Mouse (Mus musculus): ENCODE results near the gene Sfmbt2. TPM values are rescaled to one million over a fixed set of nuclear protein-coding genes. Genes with fewer than 3 reads are reported as not detected.

The Sfmbt2 gene
- polyA plus RNA-seq, 1 experiment from 2014 or later: 0.25 TPM

- peaks cover 90% of the 10 kb centered on the region for H3K27me3 ChIP-seq
- H3K4me1 ChIP-seq (replicated peaks): peaks cover 18% of the 10 kb centered on the region
- 1% methylated on average over 31 of the region's 31 CpGs for WGBS (ENCODE audit: insufficient replicate concordance)
- H3K9ac ChIP-seq: no peak overlapping the region
- ATAC-seq (ENCODE audit: insufficient read depth): no peak
- H3K27ac ChIP-seq (replicated peaks): no peak overlapping the region
- no peaks in the 10 kb centered on the region for H3K36me3 ChIP-seq (replicated peaks)
- peak overlapping the region; percentile 56 for H3K4me3 ChIP-seq (replicated peaks)
- peak overlapping the region; percentile 72 for H3K4me2 ChIP-seq
- H3K9me3 ChIP-seq (replicated peaks): no peaks in the 10 kb centered on the region
Measured at GRCm38 (mm10) chr2:10372321-10372723, 2.0 kb downstream of the Sfmbt2 start.

GRCm38 (mm10) chr2:10372776-10373507, 2.6 kb downstream of the Sfmbt2 start:
- Histone ChIP-seq H3K4me2 (peak overlapping the region; percentile 72), H3K27ac (replicated peaks) (no peak overlapping the region), H3K4me3 (replicated peaks) (peak overlapping the region; percentile 56), H3K36me3 (replicated peaks) (no peaks in the 10 kb centered on the region), H3K27me3 (peaks cover 86% of the 10 kb centered on the region), H3K9me3 (replicated peaks) (no peaks in the 10 kb centered on the region), H3K4me1 (replicated peaks) (peaks cover 18% of the 10 kb centered on the region), H3K9ac (no peak overlapping the region)
- WGBS (ENCODE audit: insufficient replicate concordance): under 1% methylated on average over 35 of the region's 35 CpGs
- ATAC-seq (ENCODE audit: insufficient read depth): no peak

GRCm38 (mm10) chr2:10373508-10374206, 3.3 kb downstream of the Sfmbt2 start:
- no peak for ATAC-seq (ENCODE audit: insufficient read depth)
- no peaks in the 10 kb centered on the region for H3K9me3 ChIP-seq (replicated peaks)
- peaks cover 79% of the 10 kb centered on the region for H3K27me3 ChIP-seq
- no peak overlapping the region for H3K9ac ChIP-seq
- WGBS (ENCODE audit: insufficient replicate concordance): under 1% methylated on average over 30 of the region's 30 CpGs
- no peaks in the 10 kb centered on the region for H3K36me3 ChIP-seq (replicated peaks)
- no peak overlapping the region for H3K27ac ChIP-seq (replicated peaks)
- H3K4me3 ChIP-seq (replicated peaks): peak overlapping the region; percentile 56
- peaks cover 18% of the 10 kb centered on the region for H3K4me1 ChIP-seq (replicated peaks)
- peak overlapping the region; percentile 72 for H3K4me2 ChIP-seq

- no peak for ATAC-seq (ENCODE audit: insufficient read depth)
- no peak overlapping the region for H3K27ac ChIP-seq (replicated peaks)
- H3K36me3 ChIP-seq (replicated peaks): no peaks in the 10 kb centered on the region
- peaks cover 74% of the 10 kb centered on the region for H3K27me3 ChIP-seq
- WGBS (ENCODE audit: insufficient replicate concordance): 1% methylated on average over 34 of the region's 34 CpGs
- no peak overlapping the region for H3K9ac ChIP-seq
- H3K9me3 ChIP-seq (replicated peaks): no peaks in the 10 kb centered on the region
- peak overlapping the region; percentile 56 for H3K4me3 ChIP-seq (replicated peaks)
- peaks cover 18% of the 10 kb centered on the region for H3K4me1 ChIP-seq (replicated peaks)
- H3K4me2 ChIP-seq: peak overlapping the region; percentile 72
Measured at GRCm38 (mm10) chr2:10374207-10375023, 4.1 kb downstream of the Sfmbt2 start.

- Histone ChIP-seq H3K9me3 (replicated peaks) (no peaks in the 10 kb centered on the region), H3K4me3 (replicated peaks) (peak overlapping the region; percentile 56), H3K4me2 (peak overlapping the region; percentile 72), H3K4me1 (replicated peaks) (peaks cover 18% of the 10 kb centered on the region), H3K27ac (replicated peaks) (no peak overlapping the region), H3K36me3 (replicated peaks) (no peaks in the 10 kb centered on the region), H3K27me3 (peaks cover 68% of the 10 kb centered on the region), H3K9ac (no peak overlapping the region)
- under 1% methylated on average over 22 of the region's 22 CpGs for WGBS (ENCODE audit: insufficient replicate concordance)
- ATAC-seq (ENCODE audit: insufficient read depth): no peak
Measured at GRCm38 (mm10) chr2:10375024-10375372, 4.7 kb downstream of the Sfmbt2 start.

GRCm38 (mm10) chr2:10389988-10390387, 19.7 kb downstream of the Sfmbt2 start:
- H3K4me2 ChIP-seq: no peak overlapping the region
- no peak overlapping the region for H3K9ac ChIP-seq
- no peaks in the 10 kb centered on the region for H3K27me3 ChIP-seq
- no peaks in the 10 kb centered on the region for H3K4me1 ChIP-seq (replicated peaks)
- H3K27ac ChIP-seq (replicated peaks): no peak overlapping the region
- H3K9me3 ChIP-seq (replicated peaks): no peaks in the 10 kb centered on the region
- no peak for ATAC-seq (ENCODE audit: insufficient read depth)
- 14% methylated on average over 4 of the region's 4 CpGs for WGBS (ENCODE audit: insufficient replicate concordance)
- H3K36me3 ChIP-seq (replicated peaks): no peaks in the 10 kb centered on the region
- H3K4me3 ChIP-seq (replicated peaks): no peak overlapping the region

GRCm38 (mm10) chr2:10390791-10391190, 20.5 kb downstream of the Sfmbt2 start:
- no peaks in the 10 kb centered on the region for H3K27me3 ChIP-seq
- H3K9ac ChIP-seq: no peak overlapping the region
- no peak overlapping the region for H3K4me3 ChIP-seq (replicated peaks)
- ATAC-seq (ENCODE audit: insufficient read depth): no peak
- no peaks in the 10 kb centered on the region for H3K4me1 ChIP-seq (replicated peaks)
- 53% methylated on average over 7 of the region's 7 CpGs for WGBS (ENCODE audit: insufficient replicate concordance)
- no peak overlapping the region for H3K4me2 ChIP-seq
- H3K36me3 ChIP-seq (replicated peaks): no peaks in the 10 kb centered on the region
- no peaks in the 10 kb centered on the region for H3K9me3 ChIP-seq (replicated peaks)
- no peak overlapping the region for H3K27ac ChIP-seq (replicated peaks)

GRCm38 (mm10) chr2:10395143-10395542, 24.8 kb downstream of the Sfmbt2 start:
- H3K36me3 ChIP-seq (replicated peaks): no peaks in the 10 kb centered on the region
- no peaks in the 10 kb centered on the region for H3K4me1 ChIP-seq (replicated peaks)
- no peaks in the 10 kb centered on the region for H3K9me3 ChIP-seq (replicated peaks)
- no peak overlapping the region for H3K4me3 ChIP-seq (replicated peaks)
- no peak overlapping the region for H3K4me2 ChIP-seq
- no peak for ATAC-seq (ENCODE audit: insufficient read depth)
- H3K9ac ChIP-seq: no peak overlapping the region
- no peak overlapping the region for H3K27ac ChIP-seq (replicated peaks)
- WGBS (ENCODE audit: insufficient replicate concordance): 79% methylated on average over 11 of the region's 11 CpGs
- no peaks in the 10 kb centered on the region for H3K27me3 ChIP-seq

- no peak overlapping the region for H3K27ac ChIP-seq (replicated peaks)
- H3K4me3 ChIP-seq (replicated peaks): no peak overlapping the region
- H3K9me3 ChIP-seq (replicated peaks): no peaks in the 10 kb centered on the region
- WGBS (ENCODE audit: insufficient replicate concordance): 55% methylated on average over 9 of the region's 9 CpGs
- no peak for ATAC-seq (ENCODE audit: insufficient read depth)
- H3K27me3 ChIP-seq: no peaks in the 10 kb centered on the region
- H3K36me3 ChIP-seq (replicated peaks): no peaks in the 10 kb centered on the region
- H3K4me2 ChIP-seq: no peak overlapping the region
- H3K4me1 ChIP-seq (replicated peaks): no peaks in the 10 kb centered on the region
- H3K9ac ChIP-seq: no peak overlapping the region
Measured at GRCm38 (mm10) chr2:10397790-10398189, 27.5 kb downstream of the Sfmbt2 start.

- ATAC-seq (ENCODE audit: insufficient read depth): no peak
- H3K4me3 ChIP-seq (replicated peaks): no peak overlapping the region
- H3K36me3 ChIP-seq (replicated peaks): no peaks in the 10 kb centered on the region
- no peak overlapping the region for H3K4me2 ChIP-seq
- no peak overlapping the region for H3K27ac ChIP-seq (replicated peaks)
- WGBS (ENCODE audit: insufficient replicate concordance): 79% methylated on average over 2 of the region's 2 CpGs
- H3K27me3 ChIP-seq: no peaks in the 10 kb centered on the region
- no peak overlapping the region for H3K9ac ChIP-seq
- no peaks in the 10 kb centered on the region for H3K4me1 ChIP-seq (replicated peaks)
- H3K9me3 ChIP-seq (replicated peaks): no peaks in the 10 kb centered on the region
Measured at GRCm38 (mm10) chr2:10406151-10406550, 35.8 kb downstream of the Sfmbt2 start.

- Histone ChIP-seq H3K27me3 (no peaks in the 10 kb centered on the region), H3K4me1 (replicated peaks) (no peaks in the 10 kb centered on the region), H3K36me3 (replicated peaks) (no peaks in the 10 kb centered on the region), H3K4me3 (replicated peaks) (no peak overlapping the region), H3K9me3 (replicated peaks) (no peaks in the 10 kb centered on the region), H3K27ac (replicated peaks) (no peak overlapping the region), H3K4me2 (no peak overlapping the region), H3K9ac (no peak overlapping the region)
- 79% methylated on average over 13 of the region's 13 CpGs for WGBS (ENCODE audit: insufficient replicate concordance)
- no peak for ATAC-seq (ENCODE audit: insufficient read depth)
Measured at GRCm38 (mm10) chr2:10409422-10409821, 39.1 kb downstream of the Sfmbt2 start.

All from liver, embryonic 15.5 days (tissue).